Mouse (Mus musculus) G1E (cell line): Measurements from ENCODE around the gene Nav1. TPM values are rescaled to one million over a fixed set of nuclear protein-coding genes. Genes with fewer than 3 reads are reported as not detected.

ENCODE experiments used
- ATAC-seq: 2 replicates; pipeline ENCODE4 v1.8.0; 2016; ENCODE audit warnings: mild to moderate bottlenecking; ENCODE audit not compliant: insufficient number of reproducible peaks, poor library complexity, low FRiP score, severe bottlenecking; ENCODE audit errors: extremely low read depth
- DNase-seq: peaks from one replicate; pipeline ENCODE4 v3.0.0; 2012; ENCODE audit warnings: low spot score
- H3K27me3 ChIP-seq: 2 replicates; pipeline ENCODE4 v1.6.1; 2012; ENCODE audit warnings: mild to moderate bottlenecking, low read length, inconsistent platforms; ENCODE audit not compliant: insufficient read depth
- H3K36me3 ChIP-seq: replicated peaks from 2 replicates; pipeline ENCODE3; 2012; ENCODE audit warnings: mild to moderate bottlenecking, inconsistent platforms
- H3K4me1 ChIP-seq: 2 replicates; pipeline ENCODE4 v1.6.1; 2012; ENCODE audit warnings: low read depth, low read length, inconsistent platforms, mixed read lengths; ENCODE audit not compliant: insufficient read depth
- H3K4me3 ChIP-seq: 2 replicates; pipeline ENCODE4 v1.5.1; 2012; ENCODE audit warnings: low read depth, mild to moderate bottlenecking, inconsistent platforms, low read length, moderate library complexity, mixed read lengths
- H3K9me3 ChIP-seq: replicated peaks from 2 replicates; pipeline ENCODE4 v1.6.1; 2012; ENCODE audit warnings: inconsistent platforms
- CTCF ChIP-seq: IDR thresholded peaks from 2 replicates; pipeline ENCODE4 v1.5.1; 2012; ENCODE audit warnings: low read depth, low read length, inconsistent platforms, mixed read lengths
- GATA1 ChIP-seq: IDR thresholded peaks from 2 replicates; pipeline ENCODE4 v1.6.1; 2012; ENCODE audit warnings: borderline replicate concordance, low read length, inconsistent platforms, mixed read lengths
- GATA2 ChIP-seq: IDR thresholded peaks from 2 replicates; pipeline ENCODE4 v1.6.1; 2012; ENCODE audit warnings: low read depth, low read length, inconsistent platforms, borderline replicate concordance
- POLR2AphosphoS5 ChIP-seq: IDR thresholded peaks from 2 replicates; pipeline ENCODE4 v1.6.1; 2012; ENCODE audit warnings: low read depth, low read length, inconsistent platforms; ENCODE audit not compliant: insufficient replicate concordance
- TAL1 ChIP-seq: conservative IDR thresholded peaks from 2 replicates; pipeline ENCODE4 v1.6.1; 2012; ENCODE audit warnings: low read depth, low read length, inconsistent platforms, mixed read lengths
- polyA plus RNA-seq: library from polyadenylated mRNA; stranded (reverse); fragments of >175 nt; gene quantifications from 2 replicates; pipeline ENCODE4 v1.2.3, GENCODE M21; 2012
- total RNA-seq, 2 experiments: library from RNA; stranded (forward) in 1 of 2; stranded (reverse) in 1 of 2; fragments of 200-1000 nt in 1 of 2; fragments of >200 nt in 1 of 2; fragmentation: Nextera tagmentation in 1 of 2; gene quantifications; 2 replicates each; pipeline ENCODE4 v1.2.3; 2014 to 2017

The Nav1 gene
- total and polyA plus RNA-seq, 3 experiments: 0.22 TPM; not detected in 2

- Histone ChIP-seq H3K9me3 (no peaks in the 10 kb centered on the region), H3K36me3 (no peaks in the 10 kb centered on the region), H3K27me3 (peaks cover 3% of the 10 kb centered on the region; the same call in 1 of the 2 replicates), H3K4me1 (no peaks in the 10 kb centered on the region), H3K4me3 (no peak overlapping the region)
- ATAC-seq (no peak), DNase-seq (no peak)
- TF ChIP-seq CTCF: no peak
- no peak for TF ChIP-seq GATA1
- no peak for TF ChIP-seq GATA2
- no peak for TF ChIP-seq POLR2AphosphoS5
- TF ChIP-seq TAL1: no peak
Measured at GRCm38 (mm10) chr1:135557976-135558375, 49.1 kb downstream of the Nav1 start.

GRCm38 (mm10) chr1:135555885-135556284 is 51.2 kb downstream of the Nav1 start:
- Histone ChIP-seq H3K27me3 (peaks cover 3% of the 10 kb centered on the region; the same call in 1 of the 2 replicates), H3K36me3 (no peaks in the 10 kb centered on the region), H3K4me3 (no peak overlapping the region), H3K9me3 (no peaks in the 10 kb centered on the region), H3K4me1 (no peaks in the 10 kb centered on the region)
- no peak for ATAC-seq
- TF ChIP-seq CTCF (no peak), POLR2AphosphoS5 (no peak), GATA2 (no peak), GATA1 (no peak), TAL1 (no peak)
- no peak for DNase-seq

GRCm38 (mm10) chr1:135554632-135555260 is 52.3 kb downstream of the Nav1 start:
- no peaks in the 10 kb centered on the region for H3K4me1 ChIP-seq
- DNase-seq (no peak), ATAC-seq (no peak)
- H3K27me3 ChIP-seq: peaks cover 3% of the 10 kb centered on the region; the same call in 1 of the 2 replicates
- H3K4me3 ChIP-seq: no peak overlapping the region
- no peaks in the 10 kb centered on the region for H3K36me3 ChIP-seq
- TF ChIP-seq TAL1: no peak
- no peak for TF ChIP-seq GATA1
- TF ChIP-seq CTCF: no peak
- no peak for TF ChIP-seq GATA2
- no peak for TF ChIP-seq POLR2AphosphoS5
- H3K9me3 ChIP-seq: no peaks in the 10 kb centered on the region

GRCm38 (mm10) chr1:135553615-135554014 is 53.5 kb downstream of the Nav1 start:
- Histone ChIP-seq H3K9me3 (no peaks in the 10 kb centered on the region), H3K36me3 (no peaks in the 10 kb centered on the region), H3K4me1 (no peaks in the 10 kb centered on the region), H3K27me3 (peaks cover 8% of the 10 kb centered on the region; the same call in 1 of the 2 replicates), H3K4me3 (no peak overlapping the region)
- DNase-seq: no peak
- TF ChIP-seq TAL1 (no peak), GATA2 (no peak)
- no peak for ATAC-seq

GRCm38 (mm10) chr1:135553154-135553553 is 53.9 kb downstream of the Nav1 start:
- ATAC-seq (no peak), DNase-seq (no peak)
- H3K4me3 ChIP-seq: no peak overlapping the region
- TF ChIP-seq GATA1 (no peak), GATA2 (no peak), POLR2AphosphoS5 (no peak), CTCF (no peak), TAL1 (no peak)
- no peaks in the 10 kb centered on the region for H3K36me3 ChIP-seq
- no peaks in the 10 kb centered on the region for H3K9me3 ChIP-seq
- peaks cover 8% of the 10 kb centered on the region; the same call in 1 of the 2 replicates for H3K27me3 ChIP-seq
- no peaks in the 10 kb centered on the region for H3K4me1 ChIP-seq

- Histone ChIP-seq H3K4me1 (no peaks in the 10 kb centered on the region), H3K36me3 (no peaks in the 10 kb centered on the region), H3K4me3 (no peak overlapping the region), H3K27me3 (peaks cover 8% of the 10 kb centered on the region; the same call in 1 of the 2 replicates), H3K9me3 (no peaks in the 10 kb centered on the region)
- DNase-seq (no peak), ATAC-seq (no peak)
- TF ChIP-seq TAL1 (no peak), GATA2 (no peak), POLR2AphosphoS5 (no peak), CTCF (no peak), GATA1 (no peak)
Measured at GRCm38 (mm10) chr1:135550886-135551285, 56.2 kb downstream of the Nav1 start.

- Histone ChIP-seq H3K9me3 (no peaks in the 10 kb centered on the region), H3K36me3 (no peaks in the 10 kb centered on the region), H3K4me3 (no peak overlapping the region), H3K4me1 (no peaks in the 10 kb centered on the region), H3K27me3 (peaks cover 8% of the 10 kb centered on the region; the same call in 1 of the 2 replicates)
- DNase-seq (no peak), ATAC-seq (no peak)
- TF ChIP-seq GATA1: no peak
- TF ChIP-seq GATA2: no peak
- no peak for TF ChIP-seq POLR2AphosphoS5
- TF ChIP-seq CTCF: no peak
- TF ChIP-seq TAL1: no peak
Measured at GRCm38 (mm10) chr1:135548750-135549149, 58.3 kb downstream of the Nav1 start.
